Mouse (Mus musculus): ENCODE measurements around the gene Tmem200a.

- TF ChIP-seq ZMIZ1 (IDR thresholded peaks at IDR 0.05; ENCODE audit: low read depth, low read length) (no peak), EP300 (IDR thresholded peaks at IDR 0.05; ENCODE audit: low read length) (no peak), POLR2A (IDR thresholded peaks at IDR 0.05; ENCODE audit: low read depth, low read length) (no peak), MAZ (IDR thresholded peaks at IDR 0.05; ENCODE audit: low read depth, low read length) (no peak), CTCF (conservative IDR thresholded peaks at IDR 0.05 in 1 of 2, IDR thresholded peaks at IDR 0.05 in 1 of 2; ENCODE audit: low read depth in 2 of 2, low read length in 2 of 2) (no peak), MXI1 (IDR thresholded peaks at IDR 0.05; ENCODE audit: low read depth, low read length) (no peak), KAT2A (IDR thresholded peaks at IDR 0.05; ENCODE audit: insufficient replicate concordance, low read length) (no peak), HCFC1 (IDR thresholded peaks at IDR 0.05; ENCODE audit: low read depth, low read length) (no peak), CHD2 (IDR thresholded peaks at IDR 0.05; ENCODE audit: low read length) (no peak), E2F4 (IDR thresholded peaks at IDR 0.05; ENCODE audit: insufficient replicate concordance, low read depth, low read length) (no peak), ZC3H11A (IDR thresholded peaks at IDR 0.05; ENCODE audit: low read depth, low read length) (no peak), BHLHE40 (IDR thresholded peaks at IDR 0.05; ENCODE audit: low read depth, low read length) (no peak)
Observed at GRCm38 (mm10) chr10:25952150-25952549, 126.7 kb downstream of the Tmem200a start.

Measured in CH12.LX (cell line).